Mouse (Mus musculus): Measurements from ENCODE around the gene Nap1l4. TPM values are rescaled to one million over a fixed set of nuclear protein-coding genes. Genes with fewer than 3 reads are reported as not detected.

Gene Nap1l4
- 151 and 170 TPM in 2 replicates for polyA plus RNA-seq (2014; fragmentation: Nextera tagmentation; extraction: Ambion mirVana)

DNA sequence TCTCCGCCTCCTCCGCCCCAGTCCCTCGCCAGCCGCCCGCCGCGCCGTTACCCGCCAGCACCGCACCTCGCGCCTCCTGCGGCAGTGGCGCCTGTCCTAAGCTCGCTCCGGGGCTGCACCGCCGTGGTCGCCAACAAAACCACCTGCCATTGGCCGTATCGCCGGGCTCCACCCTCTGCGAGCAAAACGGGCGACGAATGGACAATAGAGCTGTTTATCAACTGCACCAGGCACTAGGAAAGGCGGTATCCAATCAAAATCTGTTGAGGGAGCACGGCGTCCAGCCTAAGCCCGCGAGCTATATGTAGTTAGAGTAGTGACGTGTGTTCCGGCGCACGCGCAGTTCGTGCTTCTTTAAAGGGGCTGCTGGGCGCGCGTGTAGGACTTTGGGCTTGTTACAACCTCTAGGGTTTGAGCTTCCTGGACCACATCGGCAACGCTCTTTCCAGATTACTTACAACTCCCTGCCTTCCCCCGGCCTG lies at the start of gene Nap1l4:
Nap1l4 (minus strand) TSS at position 131 of the 482 bp plus-strand sequence.
- H3K4me1 ChIP-seq (replicated peaks; ENCODE audit: control insufficient read depth, insufficient read depth, low read length), result peaks cover 23% of the 10 kb centered on the region
- H3K36me3 ChIP-seq (replicated peaks; ENCODE audit: control insufficient read depth, insufficient read depth), result no peaks in the 10 kb centered on the region; the same call in 1 of the 2 replicates
- peak; percentile 99 for ATAC-seq (ENCODE audit: low FRiP score)
- no peaks in the 10 kb centered on the region for H3K27me3 ChIP-seq (ENCODE audit: control insufficient read depth, insufficient read depth, low read length)
- WGBS, result under 1% methylated on average over 43 of the region's 43 CpGs
- H3K27ac ChIP-seq, result peak within 1 kb of the TSS; percentile 87
- peak; percentile 99 for DNase-seq (ENCODE audit: low spot score)
- H3K4me3 ChIP-seq (replicated peaks; ENCODE audit: low read length), result peak within 1 kb of the TSS; percentile 90
- H3K9ac ChIP-seq, result peak within 1 kb of the TSS; percentile 90
- no peaks in the 10 kb centered on the region for H3K9me3 ChIP-seq (ENCODE audit: control insufficient read depth, low read length)
- H3K4me2 ChIP-seq (replicated peaks), result peak within 1 kb of the TSS; percentile 83

DNA sequence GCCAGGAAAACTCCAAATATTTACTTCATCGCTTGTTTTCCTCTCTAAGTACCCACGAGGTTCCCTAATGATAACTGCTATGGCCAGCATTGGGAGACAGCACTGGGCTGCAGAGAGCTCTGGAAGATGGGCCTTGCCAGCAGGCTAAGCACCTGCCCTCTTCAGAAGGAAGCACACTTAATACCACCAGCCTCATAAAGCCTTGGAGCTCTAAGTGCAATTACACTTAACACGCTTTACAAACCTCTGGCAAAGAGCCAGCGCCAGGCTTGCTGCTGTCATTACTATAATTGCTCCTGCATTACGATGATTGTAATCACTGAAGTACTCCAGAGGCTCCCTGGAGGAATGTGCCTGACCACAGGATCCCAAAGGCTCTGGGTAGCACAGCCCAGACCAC lies 46.0 kb upstream of the Nap1l4 start:
- 74% methylated on average over 5 of the region's 5 CpGs for WGBS
- Histone ChIP-seq H3K4me1 (replicated peaks; ENCODE audit: control insufficient read depth, insufficient read depth, low read length) (peaks cover 11% of the 10 kb centered on the region), H3K9me3 (ENCODE audit: control insufficient read depth, low read length) (no peaks in the 10 kb centered on the region), H3K36me3 (replicated peaks; ENCODE audit: control insufficient read depth, insufficient read depth) (peaks cover 16% of the 10 kb centered on the region), H3K4me3 (replicated peaks; ENCODE audit: low read length) (no peak overlapping the region), H3K27me3 (ENCODE audit: control insufficient read depth, insufficient read depth, low read length) (no peaks in the 10 kb centered on the region), H3K4me2 (replicated peaks) (no peak overlapping the region), H3K27ac (no peak overlapping the region), H3K9ac (no peak overlapping the region)
- peak; percentile 35; the same call in 1 of the 2 replicates for ATAC-seq (ENCODE audit: low FRiP score)
- DNase-seq (ENCODE audit: low spot score), result peak; percentile 48

DNA sequence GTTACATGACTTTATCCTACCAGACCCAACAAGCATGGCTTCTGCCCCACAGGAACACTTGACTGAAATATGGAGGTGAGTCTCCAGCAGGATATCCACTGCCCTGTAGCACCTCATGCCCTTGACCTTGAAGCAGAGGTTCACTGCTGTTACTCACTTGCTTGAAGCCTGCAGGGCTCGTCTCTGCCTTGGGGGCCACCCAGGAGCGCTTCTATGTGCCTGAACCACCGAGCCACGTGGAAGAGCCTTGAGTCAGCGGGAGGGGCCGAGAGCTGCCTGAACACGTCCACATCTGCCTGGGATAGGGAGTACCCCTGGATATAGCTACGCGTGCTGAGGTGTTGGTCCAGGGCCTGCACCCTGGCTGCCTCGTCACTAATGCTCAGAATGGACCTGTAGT lies 43.3 kb upstream of the Nap1l4 start:
- Histone ChIP-seq H3K36me3 (replicated peaks; ENCODE audit: control insufficient read depth, insufficient read depth) (peaks cover 37% of the 10 kb centered on the region), H3K9me3 (ENCODE audit: control insufficient read depth, low read length) (no peaks in the 10 kb centered on the region), H3K4me3 (replicated peaks; ENCODE audit: low read length) (no peak overlapping the region), H3K27ac (no peak overlapping the region), H3K9ac (no peak overlapping the region), H3K27me3 (ENCODE audit: control insufficient read depth, insufficient read depth, low read length) (no peaks in the 10 kb centered on the region), H3K4me1 (replicated peaks; ENCODE audit: control insufficient read depth, insufficient read depth, low read length) (0 out of 2 replicates have a peak, but pooled peaks cover 3% of the 10 kb centered on the region), H3K4me2 (replicated peaks) (no peak overlapping the region)
- WGBS, result 94% methylated on average over 10 of the region's 10 CpGs
- DNase-seq (ENCODE audit: low spot score), result no peak
- no peak for ATAC-seq (ENCODE audit: low FRiP score)

DNA sequence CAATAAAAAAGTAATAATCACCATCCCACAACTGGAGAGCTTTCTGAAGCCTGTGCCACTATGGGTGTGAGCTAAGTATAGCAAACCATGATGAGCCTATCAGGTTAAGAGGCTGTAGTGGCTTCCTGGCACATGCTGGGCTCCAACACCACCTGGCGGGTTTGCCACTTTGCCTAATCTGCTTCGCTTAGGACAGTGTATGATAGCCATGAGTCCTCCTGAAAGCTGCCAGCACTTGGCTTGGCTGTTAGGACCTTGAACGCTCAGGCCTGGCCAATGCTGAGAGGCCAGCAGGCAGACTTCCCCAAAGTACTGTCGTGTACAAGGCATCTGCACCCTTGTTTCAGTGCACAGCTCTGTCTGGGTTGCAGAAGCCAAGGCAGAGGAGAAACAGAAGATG lies 39.1 kb upstream of the Nap1l4 start:
- Histone ChIP-seq H3K4me2 (replicated peaks) (no peak overlapping the region), H3K27me3 (ENCODE audit: control insufficient read depth, insufficient read depth, low read length) (no peaks in the 10 kb centered on the region), H3K9ac (no peak overlapping the region), H3K9me3 (ENCODE audit: control insufficient read depth, low read length) (no peaks in the 10 kb centered on the region), H3K27ac (no peak overlapping the region), H3K4me1 (replicated peaks; ENCODE audit: control insufficient read depth, insufficient read depth, low read length) (no peaks in the 10 kb centered on the region), H3K4me3 (replicated peaks; ENCODE audit: low read length) (no peak overlapping the region), H3K36me3 (replicated peaks; ENCODE audit: control insufficient read depth, insufficient read depth) (peaks cover 77% of the 10 kb centered on the region)
- no peak for ATAC-seq (ENCODE audit: low FRiP score)
- no peak for DNase-seq (ENCODE audit: low spot score)
- WGBS, result 89% methylated on average over 4 of the region's 4 CpGs

DNA sequence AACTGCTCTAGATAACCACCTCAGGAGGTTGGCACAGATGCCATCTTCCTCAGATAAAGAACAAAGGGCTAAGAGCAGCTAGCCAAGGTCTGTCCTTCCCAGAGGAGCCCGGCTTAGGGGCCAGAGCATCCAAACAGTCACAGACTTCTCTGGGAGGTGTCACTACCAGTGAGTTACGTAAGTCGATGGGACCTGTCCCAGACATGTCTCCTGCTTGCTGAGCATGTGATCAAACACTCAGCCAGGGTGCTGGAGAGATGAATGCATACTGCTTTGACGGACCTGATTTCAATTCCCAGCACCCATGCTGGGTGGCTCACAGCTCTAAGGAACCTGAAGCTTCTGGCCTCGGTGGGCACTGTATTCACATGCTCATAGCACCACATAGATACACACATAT lies 38.7 kb upstream of the Nap1l4 start:
- peaks cover 81% of the 10 kb centered on the region for H3K36me3 ChIP-seq (replicated peaks; ENCODE audit: control insufficient read depth, insufficient read depth)

DNA sequence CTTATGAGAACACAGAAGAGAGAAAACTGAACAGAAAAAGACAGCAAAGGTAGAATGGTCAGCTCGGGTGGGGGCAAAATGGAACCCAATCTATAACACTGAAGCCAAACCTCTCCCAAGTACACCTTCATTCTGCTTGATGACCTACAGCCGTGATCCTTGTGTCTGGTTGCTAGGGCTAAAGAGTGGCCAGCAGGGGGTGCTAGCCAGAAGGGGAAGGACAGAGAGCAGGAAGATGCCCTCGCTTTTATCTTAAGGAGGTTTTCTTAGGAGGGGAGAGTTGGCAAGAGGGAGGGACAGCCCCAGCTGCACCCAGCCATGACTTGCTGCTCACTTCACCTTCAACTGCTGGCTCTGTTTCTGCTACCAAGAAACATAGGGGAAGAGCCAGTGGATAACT lies 35.0 kb upstream of the Nap1l4 start:
- peaks cover 95% of the 10 kb centered on the region for H3K36me3 ChIP-seq (replicated peaks; ENCODE audit: control insufficient read depth, insufficient read depth)
- WGBS, result 30% methylated on average over 3 of the region's 3 CpGs
- no peaks in the 10 kb centered on the region for H3K9me3 ChIP-seq (ENCODE audit: control insufficient read depth, low read length)
- no peak for ATAC-seq (ENCODE audit: low FRiP score)
- DNase-seq (ENCODE audit: low spot score), result peak; percentile 67
- H3K4me1 ChIP-seq (replicated peaks; ENCODE audit: control insufficient read depth, insufficient read depth, low read length), result no peaks in the 10 kb centered on the region
- H3K4me2 ChIP-seq (replicated peaks), result no peak overlapping the region
- no peak overlapping the region for H3K9ac ChIP-seq
- H3K27me3 ChIP-seq (ENCODE audit: control insufficient read depth, insufficient read depth, low read length), result no peaks in the 10 kb centered on the region
- no peak overlapping the region for H3K27ac ChIP-seq
- no peak overlapping the region for H3K4me3 ChIP-seq (replicated peaks; ENCODE audit: low read length)

More for the DNA sequence above, 38.7 kb upstream of the Nap1l4 start:
- no peaks in the 10 kb centered on the region for H3K9me3 ChIP-seq (ENCODE audit: control insufficient read depth, low read length)
- H3K27ac ChIP-seq, result no peak overlapping the region
- DNase-seq (ENCODE audit: low spot score) (no peak), ATAC-seq (ENCODE audit: low FRiP score) (no peak)
- no peak overlapping the region for H3K9ac ChIP-seq
- WGBS, result 94% methylated on average over 5 of the region's 5 CpGs
- no peak overlapping the region for H3K4me3 ChIP-seq (replicated peaks; ENCODE audit: low read length)
- H3K4me2 ChIP-seq (replicated peaks), result no peak overlapping the region
- H3K27me3 ChIP-seq (ENCODE audit: control insufficient read depth, insufficient read depth, low read length), result no peaks in the 10 kb centered on the region
- no peaks in the 10 kb centered on the region for H3K4me1 ChIP-seq (replicated peaks; ENCODE audit: control insufficient read depth, insufficient read depth, low read length)

DNA sequence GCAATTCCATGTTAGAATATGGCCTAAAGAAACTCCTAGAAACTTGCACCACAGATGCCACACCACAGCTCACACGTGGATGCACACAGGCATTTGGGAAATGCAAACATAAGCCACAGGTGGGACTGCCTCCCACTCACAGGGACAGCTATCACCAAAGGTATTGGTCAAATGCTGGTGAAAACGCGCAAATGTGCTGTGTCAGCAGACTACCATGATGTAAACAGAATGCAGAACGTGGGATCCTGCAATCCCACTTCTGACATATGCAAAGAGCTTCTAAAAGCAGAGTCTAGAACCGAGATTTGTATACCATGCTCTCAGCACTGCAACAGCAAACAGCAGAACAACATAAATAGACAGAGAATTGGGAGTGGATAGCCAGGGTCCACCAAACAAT lies 34.1 kb upstream of the Nap1l4 start:
- Histone ChIP-seq H3K9ac (no peak overlapping the region), H3K4me1 (replicated peaks; ENCODE audit: control insufficient read depth, insufficient read depth, low read length) (no peaks in the 10 kb centered on the region), H3K9me3 (ENCODE audit: control insufficient read depth, low read length) (no peaks in the 10 kb centered on the region), H3K27ac (no peak overlapping the region), H3K4me3 (replicated peaks; ENCODE audit: low read length) (no peak overlapping the region), H3K36me3 (replicated peaks; ENCODE audit: control insufficient read depth, insufficient read depth) (peaks cover 95% of the 10 kb centered on the region), H3K27me3 (ENCODE audit: control insufficient read depth, insufficient read depth, low read length) (no peaks in the 10 kb centered on the region), H3K4me2 (replicated peaks) (no peak overlapping the region)
- ATAC-seq (ENCODE audit: low FRiP score) (no peak), DNase-seq (ENCODE audit: low spot score) (no peak)
- 92% methylated on average over 5 of the region's 5 CpGs for WGBS

DNA sequence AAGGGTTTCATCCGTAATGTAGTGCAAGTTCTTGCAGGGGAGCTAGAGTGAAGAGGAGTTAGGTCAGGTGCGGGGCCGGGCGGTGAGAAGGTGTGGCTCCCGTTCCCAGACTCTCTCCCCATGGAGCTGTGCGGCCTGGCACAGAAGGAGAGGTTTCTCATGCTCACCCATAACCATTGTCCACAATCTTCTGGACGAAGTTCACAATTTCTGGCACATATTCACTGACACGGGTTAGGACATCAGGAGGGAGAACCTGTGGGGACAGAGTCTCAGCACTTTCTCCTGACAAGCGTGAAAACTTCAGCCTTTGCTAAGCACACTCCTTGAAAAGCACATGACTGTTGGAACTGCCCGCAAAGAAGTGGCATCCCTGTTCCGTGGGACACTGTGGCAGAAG lies 26.8 kb upstream of the Nap1l4 start:
- H3K4me1 ChIP-seq (replicated peaks; ENCODE audit: control insufficient read depth, insufficient read depth, low read length), result no peaks in the 10 kb centered on the region

DNA sequence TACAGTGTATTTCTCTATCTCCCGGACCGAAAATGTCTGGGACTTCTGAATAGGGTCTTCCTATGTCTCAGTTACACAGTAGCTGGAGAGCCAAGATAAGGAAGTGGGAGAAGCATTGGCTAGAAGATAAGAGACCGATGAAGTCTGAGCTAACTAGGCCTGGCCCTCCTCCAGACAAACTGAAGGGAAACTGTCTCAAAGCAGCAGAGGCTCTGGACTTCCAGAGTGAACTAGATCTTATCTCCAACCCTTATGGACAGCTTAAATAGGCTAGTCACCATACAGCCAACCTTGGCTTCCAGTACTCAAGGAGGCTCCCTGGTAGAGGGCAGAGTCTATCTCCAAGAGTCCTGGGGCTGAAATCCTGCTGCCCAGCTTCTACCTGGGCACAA lies 16.7 kb upstream of the Nap1l4 start:
- no peaks in the 10 kb centered on the region for H3K9me3 ChIP-seq (ENCODE audit: control insufficient read depth, low read length)
- H3K4me2 ChIP-seq (replicated peaks), result no peak overlapping the region
- DNase-seq (ENCODE audit: low spot score), result no peak
- H3K27me3 ChIP-seq (ENCODE audit: control insufficient read depth, insufficient read depth, low read length), result no peaks in the 10 kb centered on the region
- H3K4me1 ChIP-seq (replicated peaks; ENCODE audit: control insufficient read depth, insufficient read depth, low read length), result no peaks in the 10 kb centered on the region
- H3K27ac ChIP-seq, result no peak overlapping the region
- H3K4me3 ChIP-seq (replicated peaks; ENCODE audit: low read length), result no peak overlapping the region
- no peak overlapping the region for H3K9ac ChIP-seq
- peaks cover 99% of the 10 kb centered on the region for H3K36me3 ChIP-seq (replicated peaks; ENCODE audit: control insufficient read depth, insufficient read depth)
- no peak for ATAC-seq (ENCODE audit: low FRiP score)
- 96% methylated on average over 3 of the region's 3 CpGs for WGBS

More for the DNA sequence above, 26.8 kb upstream of the Nap1l4 start:
- WGBS, result 97% methylated on average over 11 of the region's 11 CpGs
- Histone ChIP-seq H3K27me3 (ENCODE audit: control insufficient read depth, insufficient read depth, low read length) (no peaks in the 10 kb centered on the region), H3K4me3 (replicated peaks; ENCODE audit: low read length) (no peak overlapping the region), H3K36me3 (replicated peaks; ENCODE audit: control insufficient read depth, insufficient read depth) (peaks cover 95% of the 10 kb centered on the region), H3K9me3 (ENCODE audit: control insufficient read depth, low read length) (no peaks in the 10 kb centered on the region), H3K9ac (no peak overlapping the region), H3K27ac (no peak overlapping the region), H3K4me2 (replicated peaks) (no peak overlapping the region)
- no peak for DNase-seq (ENCODE audit: low spot score)
- ATAC-seq (ENCODE audit: low FRiP score), result no peak

Measured in hindbrain, embryonic 14.5 days (tissue).